Mouse (Mus musculus): ENCODE results near the gene Sebox.

The Sebox gene

DNA sequence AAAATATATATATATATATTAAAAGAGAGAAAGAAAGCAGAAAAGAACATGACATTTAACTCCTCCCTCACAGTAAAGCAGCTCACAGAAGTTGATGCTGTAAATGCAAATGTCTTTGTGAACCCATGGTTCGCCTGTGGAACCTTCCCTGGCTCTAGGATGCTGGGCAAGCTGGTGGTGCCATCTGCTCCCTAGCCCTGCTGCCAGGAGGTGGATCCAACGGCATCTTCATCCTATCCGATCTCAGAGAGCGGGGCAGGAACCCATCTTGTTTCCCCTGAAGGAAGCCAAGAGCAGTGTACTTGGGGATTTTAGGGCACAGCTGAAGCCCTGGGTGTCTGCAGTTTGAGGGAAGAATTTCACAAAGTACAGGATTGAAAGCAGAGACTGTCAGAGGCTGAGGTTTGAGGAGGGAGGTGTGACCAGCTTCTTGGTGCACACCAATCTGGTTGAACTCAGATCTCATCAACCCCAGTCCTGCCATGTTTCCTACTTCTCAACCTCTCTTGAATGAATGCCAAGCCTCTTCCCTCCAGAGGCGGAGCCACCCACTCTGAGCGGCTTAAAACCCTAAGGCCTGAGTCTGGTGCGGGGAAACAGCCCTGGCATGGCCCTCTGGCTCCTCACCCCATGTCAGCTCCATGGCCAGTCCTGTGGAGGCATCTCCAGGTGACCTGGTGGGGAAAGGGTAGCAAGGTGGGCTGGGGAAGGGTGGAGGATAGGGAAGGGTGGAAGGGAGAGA is at the start of gene Sebox:
Gene Sebox, plus strand, starts transcription at position 539 of the 742 bp plus-strand sequence.
- DNase-seq (ENCODE audit: inconsistent age in 2 of 2, low spot score in 1 of 2), result no peak

DNA sequence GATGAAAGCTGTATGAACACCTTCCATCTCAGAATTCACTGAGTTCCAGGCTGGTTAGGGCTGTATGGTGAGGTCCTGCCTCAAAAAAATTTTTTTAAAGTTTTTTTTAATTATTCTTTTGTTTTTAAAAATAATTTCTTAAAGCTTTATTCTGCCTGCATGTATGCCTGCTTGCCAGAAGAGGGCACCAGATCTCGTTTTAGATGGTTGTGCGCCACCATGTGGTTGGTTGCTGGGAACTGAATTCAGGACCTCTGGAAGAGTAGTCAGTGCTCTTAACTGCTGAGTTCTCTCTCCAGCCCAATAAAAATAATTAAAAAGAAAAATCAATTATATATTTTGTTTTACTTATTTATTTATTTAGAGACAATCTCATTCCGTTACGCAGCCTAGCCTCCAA is 49.6 kb upstream of the Sebox start:
- peak; percentile 62 to 87 for DNase-seq (ENCODE audit: inconsistent age in 2 of 2, low spot score in 1 of 2)

DNA sequence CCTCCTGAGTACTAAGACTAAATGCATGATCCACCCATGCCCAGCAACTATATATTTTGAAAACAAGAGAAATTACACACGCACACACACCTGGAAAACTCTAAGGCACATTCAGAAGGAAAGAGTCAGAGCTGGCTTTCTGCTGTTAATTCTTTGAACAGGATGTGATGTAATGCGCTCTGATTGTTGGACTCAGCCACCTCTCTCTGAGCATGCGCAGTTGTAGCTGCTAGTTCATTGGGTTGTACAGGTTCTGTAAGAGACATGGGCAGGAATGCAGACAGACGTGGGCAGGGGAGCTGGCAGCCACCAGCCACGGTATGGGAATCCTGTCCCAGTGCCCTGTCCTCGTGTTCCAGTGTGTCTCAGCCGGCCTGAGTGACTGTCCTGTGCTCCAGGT is 49.0 kb upstream of the Sebox start:
- DNase-seq (ENCODE audit: inconsistent age in 2 of 2, low spot score in 1 of 2), result no peak

DNA sequence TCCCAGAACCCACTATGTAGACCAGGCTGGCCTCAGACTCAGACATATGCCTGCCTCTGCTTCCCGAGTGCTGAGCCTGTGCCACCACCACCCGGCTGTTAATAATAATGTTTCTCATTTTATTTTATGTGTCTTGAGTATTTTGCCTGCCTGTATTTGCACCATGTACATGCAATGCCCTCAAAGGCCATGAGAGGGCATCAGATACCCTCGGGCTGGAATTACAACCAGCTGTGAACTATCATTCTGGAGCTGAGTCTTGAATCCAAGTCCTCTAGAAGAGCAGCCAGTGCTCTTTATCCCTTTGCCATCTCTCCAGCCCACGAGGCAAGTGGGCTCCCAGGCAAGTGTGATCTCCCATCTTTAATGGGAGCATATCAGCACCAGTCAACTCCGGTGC is 47.9 kb upstream of the Sebox start:
- DNase-seq (ENCODE audit: inconsistent age in 2 of 2, low spot score in 1 of 2), result peak; percentile 62 to 88

DNA sequence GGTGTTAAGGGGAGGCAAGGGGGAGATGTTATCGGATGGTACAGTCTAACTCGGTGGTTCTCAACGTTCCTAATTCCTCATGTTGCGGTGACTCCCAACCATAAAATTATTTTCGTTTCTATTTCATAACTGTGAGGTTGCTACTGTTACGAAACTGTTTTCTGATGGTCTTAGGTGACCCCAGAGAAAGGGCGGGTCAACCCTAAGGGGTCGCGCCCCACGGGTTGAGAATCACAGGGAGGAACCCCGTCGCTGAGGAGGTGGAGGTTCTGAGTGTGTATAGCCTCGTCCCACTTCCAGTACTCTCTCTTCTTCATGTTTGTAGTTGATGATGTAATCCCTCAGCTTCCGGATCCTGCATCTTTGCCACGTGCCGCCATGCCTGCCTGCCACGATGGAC is 44.5 kb upstream of the Sebox start:
- no peak for DNase-seq (ENCODE audit: inconsistent age in 2 of 2, low spot score in 1 of 2)

DNA sequence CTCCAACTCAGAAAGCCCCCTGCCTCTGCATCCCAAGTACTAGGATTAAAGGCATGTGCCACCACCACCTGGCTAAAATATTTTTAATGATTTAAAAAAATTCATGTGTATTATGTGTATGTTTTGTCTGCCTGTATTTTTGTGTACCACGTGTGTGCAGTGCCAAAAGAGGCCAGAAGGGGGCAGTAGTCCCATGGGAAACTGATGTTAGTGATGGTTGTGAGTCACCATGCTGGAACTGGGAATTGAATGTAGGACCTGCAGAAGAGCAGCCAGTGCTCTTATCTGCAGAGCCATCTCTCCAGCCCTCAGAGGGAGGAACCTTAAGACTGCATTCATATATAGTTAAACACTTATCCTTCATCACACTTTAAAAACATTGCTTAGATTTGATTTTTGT is 41.4 kb upstream of the Sebox start:
- no peak for DNase-seq (ENCODE audit: inconsistent age in 2 of 2, low spot score in 1 of 2)

DNA sequence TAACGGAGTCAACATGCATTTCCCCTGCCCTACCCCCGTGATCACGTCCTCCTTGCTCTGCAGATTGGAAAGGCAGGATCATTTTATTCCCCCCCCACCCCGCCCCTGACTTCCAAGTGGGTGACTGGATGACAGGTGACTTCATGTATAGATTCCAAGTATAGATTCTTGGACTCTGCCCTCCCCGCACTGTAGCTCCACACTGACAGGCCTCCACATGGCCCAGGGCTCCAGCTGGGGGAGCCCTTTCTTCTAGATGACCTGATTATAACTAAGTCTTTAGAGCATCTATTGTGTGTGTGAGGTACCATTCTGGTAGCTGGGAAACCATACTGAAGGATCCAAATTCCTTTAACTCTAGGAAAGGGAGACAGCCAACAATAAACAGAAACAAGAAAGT is 40.6 kb upstream of the Sebox start:
- DNase-seq (ENCODE audit: inconsistent age in 2 of 2, low spot score in 1 of 2), result no peak

DNA sequence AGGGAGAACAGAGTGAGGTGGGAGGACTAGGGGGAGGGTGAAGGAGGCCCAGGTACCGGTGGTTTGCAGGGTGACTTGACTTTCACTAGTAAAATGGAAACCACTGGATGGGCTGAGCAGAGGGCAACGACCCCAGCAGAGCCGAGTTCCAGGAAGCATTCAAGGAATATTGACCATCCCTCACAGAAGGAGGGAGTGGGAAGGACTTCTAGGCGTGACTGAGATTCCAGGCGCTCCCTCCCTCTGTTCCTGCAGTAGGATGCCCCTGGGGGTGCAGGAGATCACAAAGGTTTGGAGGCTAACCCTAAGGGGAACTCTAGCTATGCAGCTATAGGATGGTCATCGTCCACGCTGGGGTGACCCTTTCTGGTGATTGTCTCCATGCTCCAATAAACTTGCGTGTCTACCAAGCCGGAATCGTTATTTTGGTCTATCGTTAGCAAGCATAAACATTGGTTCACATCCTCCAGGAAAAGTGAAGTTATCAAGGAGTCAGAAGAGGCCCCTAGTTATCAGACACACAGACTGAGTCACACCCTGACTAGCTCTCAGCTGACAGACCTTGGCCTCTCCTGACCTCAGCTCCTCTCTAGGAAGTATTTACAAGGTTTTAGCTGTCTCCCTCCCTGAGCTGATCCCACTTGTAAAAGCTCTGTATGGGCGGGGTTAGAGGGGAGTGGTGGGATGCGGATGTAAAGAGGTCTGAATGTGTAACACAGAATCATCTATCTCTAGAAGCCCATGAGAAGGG is 39.8 kb upstream of the Sebox start:
- peak; percentile 60 to 81 for DNase-seq (ENCODE audit: inconsistent age in 2 of 2, low spot score in 1 of 2)

DNA sequence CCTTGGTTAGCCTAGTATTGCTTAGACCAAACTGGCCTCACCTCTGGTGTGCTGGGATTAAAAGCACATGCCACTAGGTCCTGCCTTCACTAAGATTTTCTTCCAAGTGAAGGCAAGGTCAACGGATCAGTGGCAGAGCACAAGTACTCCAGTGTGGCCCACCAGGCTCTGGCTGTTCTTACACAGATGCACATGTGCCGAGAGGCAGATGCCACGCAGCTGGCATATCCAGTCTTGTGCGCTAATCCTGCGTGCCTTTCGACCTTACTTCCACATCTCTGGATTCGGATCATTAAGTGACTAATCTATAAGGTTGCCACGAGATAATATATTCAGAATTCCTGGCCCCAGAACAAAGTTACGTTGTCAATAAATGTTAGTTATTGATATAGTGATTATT is 38.1 kb upstream of the Sebox start:
- DNase-seq (ENCODE audit: inconsistent age in 2 of 2, low spot score in 1 of 2), result no peak

DNA sequence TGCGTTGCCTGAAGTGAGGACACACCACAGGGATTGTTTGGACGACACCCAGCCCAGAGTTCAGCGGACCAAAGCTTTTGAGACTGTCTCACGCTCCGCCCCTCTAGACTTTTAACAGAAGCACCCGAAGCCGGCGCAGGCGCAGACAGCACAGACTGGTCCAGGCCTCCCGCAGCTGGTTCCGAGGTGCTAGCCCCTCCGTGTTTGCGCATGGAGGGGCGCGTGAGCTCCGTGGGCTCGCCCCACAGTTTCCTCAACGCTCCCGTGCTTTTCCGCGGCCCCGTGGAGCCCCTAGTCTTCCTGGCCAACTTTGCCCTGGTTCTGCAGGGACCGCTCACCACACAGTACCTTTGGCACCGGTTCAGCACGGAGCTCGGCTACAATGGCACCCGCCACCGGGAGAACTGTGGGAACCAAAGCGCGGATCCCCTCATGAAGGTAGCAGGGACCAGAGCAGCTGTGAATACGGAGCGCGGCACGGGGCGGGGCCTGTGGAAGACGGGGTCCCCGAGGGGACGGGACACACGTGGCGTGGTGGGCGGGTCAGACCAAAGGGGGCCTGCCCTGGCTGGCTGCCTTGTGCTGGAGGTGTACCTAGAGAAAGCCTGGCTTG is 37.6 kb upstream of the Sebox start, which contains the start of gene Slc46a1:
Gene Slc46a1, plus strand, starts transcription at position 130 of the 613 bp plus-strand sequence.
- DNase-seq (ENCODE audit: inconsistent age in 2 of 2, low spot score in 1 of 2), result peak; percentile 93 to 96

DNA sequence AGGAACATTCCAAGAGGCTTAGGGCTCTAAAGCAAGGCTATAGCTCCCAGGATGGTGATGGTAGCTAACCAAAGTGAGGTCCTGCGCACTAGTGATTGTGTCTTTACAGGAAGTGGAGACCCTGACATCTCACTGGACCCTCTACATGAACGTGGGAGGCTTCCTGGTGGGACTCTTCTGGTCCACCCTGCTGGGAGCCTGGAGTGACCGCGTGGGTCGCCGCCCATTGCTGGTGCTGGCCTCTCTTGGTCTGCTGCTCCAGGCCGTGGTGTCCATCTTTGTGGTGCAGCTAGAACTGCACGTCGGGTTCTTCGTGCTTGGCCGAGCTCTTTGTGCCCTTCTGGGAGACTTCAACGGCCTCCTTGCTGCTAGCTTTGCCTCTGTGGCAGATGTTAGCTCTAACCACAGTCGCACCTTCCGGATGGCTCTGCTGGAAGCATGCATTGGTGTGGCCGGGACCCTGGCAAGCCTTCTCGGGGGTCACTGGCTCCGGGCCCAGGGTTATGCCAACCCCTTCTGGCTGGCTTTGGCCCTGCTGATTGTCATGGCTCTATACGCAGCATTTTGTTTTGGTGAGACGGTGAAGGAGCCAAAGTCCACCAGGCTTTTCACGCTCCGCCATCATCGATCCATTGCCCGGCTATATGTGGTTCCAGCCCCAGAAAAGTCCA is 36.9 kb upstream of the Sebox start:
- DNase-seq (ENCODE audit: inconsistent age in 2 of 2, low spot score in 1 of 2), result no peak

DNA sequence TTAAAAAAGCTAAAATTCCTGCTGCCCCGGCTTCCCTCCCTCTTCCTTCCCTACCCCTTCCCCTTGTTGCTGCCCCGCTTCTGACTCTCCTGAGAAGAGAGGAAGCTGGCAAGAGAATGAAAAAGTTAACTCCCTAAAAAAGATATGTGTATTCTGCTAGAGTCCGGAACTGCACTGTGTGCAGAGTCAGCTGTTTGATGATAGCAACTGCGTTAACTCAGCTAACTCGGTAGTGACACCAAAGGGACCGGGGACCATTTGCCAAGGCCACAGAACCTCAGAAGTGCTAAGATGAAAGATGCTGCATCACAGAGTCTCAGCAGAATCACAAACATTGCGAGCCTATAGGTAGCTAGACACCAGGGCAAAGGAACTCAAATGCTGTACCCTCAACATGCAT is 35.7 kb upstream of the Sebox start:
- no peak for DNase-seq (ENCODE audit: inconsistent age in 2 of 2, low spot score in 1 of 2)

DNA sequence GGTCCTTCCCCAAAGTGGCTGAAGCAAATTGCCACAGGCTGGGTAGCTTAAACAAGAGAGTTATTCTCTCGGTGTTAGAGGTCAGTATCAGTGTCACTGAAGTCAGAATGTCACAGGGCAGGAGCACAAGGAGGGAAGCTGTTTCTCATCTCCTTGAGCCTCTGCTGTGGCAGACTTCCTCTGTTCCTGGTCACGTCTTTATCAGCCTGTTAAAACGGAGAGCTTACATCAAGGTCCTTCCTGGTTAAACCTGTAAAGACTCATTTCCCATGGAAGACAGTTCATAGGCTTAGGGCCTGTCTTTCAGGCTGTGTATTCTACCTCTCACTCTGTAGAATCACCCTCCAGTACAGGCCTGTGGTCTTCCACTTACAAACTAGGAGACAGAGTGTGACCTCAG is 35.3 kb upstream of the Sebox start:
- no peak for DNase-seq (ENCODE audit: inconsistent age in 2 of 2, low spot score in 1 of 2)

DNA sequence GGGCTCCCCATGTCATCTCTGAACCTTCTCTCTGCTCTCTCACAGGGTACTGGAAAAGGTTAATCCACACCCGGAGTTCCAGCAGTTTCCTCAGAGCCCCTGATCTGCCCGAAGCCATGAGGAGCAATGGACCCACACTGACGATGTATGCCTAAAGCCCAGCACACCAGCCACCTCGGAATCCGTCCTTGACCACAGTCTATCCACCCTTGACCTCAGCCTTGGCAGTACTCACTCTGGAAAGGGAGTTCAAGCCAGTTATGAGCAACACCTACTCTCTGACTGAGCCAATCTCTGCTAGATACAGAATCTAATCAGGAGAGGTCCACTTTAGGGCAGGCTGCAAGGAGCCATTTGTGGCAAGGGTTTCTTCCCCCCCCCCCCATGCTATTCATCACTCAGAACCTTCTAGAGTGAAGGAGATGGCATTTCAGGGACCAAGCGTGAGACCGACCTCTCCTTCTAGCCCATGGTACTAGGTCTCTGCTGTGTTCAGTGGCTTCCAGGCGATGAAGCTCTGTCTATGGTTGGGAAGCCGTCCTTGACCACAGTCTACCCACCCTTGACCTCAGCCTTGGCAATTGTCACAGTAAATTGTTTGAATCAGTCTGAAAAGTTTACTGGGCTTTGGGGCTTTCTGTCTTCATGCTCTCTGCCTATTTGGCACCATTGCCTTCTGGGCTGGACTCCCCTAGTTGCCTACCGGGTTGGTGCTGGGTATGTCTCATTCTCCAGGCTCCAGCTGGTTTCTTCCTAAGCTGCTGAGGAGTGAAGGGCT is 31.7 kb upstream of the Sebox start:
- DNase-seq (ENCODE audit: inconsistent age in 2 of 2, low spot score in 1 of 2), result peak; percentile 70 to 79

DNA sequence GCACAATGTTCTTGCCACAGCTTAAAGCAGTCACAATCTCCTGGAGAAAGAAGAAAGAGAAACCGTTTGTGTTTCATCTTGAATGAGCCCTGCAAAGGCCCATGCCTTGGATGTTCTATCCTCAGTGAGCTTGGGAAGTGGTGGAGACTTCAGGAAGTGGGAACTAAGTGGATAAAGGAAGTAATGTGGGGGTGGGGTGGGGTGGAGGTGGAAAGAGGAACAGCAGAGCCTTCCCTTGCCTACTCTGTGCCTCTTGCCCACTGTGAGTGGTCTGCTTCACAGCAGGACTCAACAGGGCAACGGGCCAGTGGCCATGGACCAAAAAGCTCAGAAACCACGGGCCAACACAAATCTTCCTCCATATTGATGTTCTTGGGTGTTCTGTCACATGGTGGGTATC is 28.0 kb upstream of the Sebox start:
- no peak for DNase-seq (ENCODE audit: inconsistent age in 2 of 2, low spot score in 1 of 2)

DNA sequence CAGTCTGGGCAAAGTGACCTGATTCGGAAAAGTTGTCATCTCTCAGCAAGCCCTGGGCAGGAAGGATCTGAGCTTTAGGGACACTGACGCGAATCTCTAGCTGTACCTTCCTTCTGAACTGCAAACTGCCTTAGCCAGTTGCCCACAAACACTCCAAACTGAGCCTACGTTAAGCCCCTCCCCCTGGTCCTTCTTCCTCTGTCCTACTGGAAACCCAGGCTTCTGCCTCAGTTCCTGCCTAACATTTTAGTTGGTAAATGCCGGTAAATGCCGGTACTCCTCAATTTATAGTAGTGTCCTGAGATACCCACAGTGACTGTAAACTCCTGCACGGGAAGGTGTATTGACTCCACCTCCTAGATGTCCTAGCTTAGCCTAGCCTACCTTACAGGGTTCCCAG is 19.6 kb upstream of the Sebox start:
- no peak for DNase-seq (ENCODE audit: inconsistent age in 2 of 2, low spot score in 1 of 2)

DNA sequence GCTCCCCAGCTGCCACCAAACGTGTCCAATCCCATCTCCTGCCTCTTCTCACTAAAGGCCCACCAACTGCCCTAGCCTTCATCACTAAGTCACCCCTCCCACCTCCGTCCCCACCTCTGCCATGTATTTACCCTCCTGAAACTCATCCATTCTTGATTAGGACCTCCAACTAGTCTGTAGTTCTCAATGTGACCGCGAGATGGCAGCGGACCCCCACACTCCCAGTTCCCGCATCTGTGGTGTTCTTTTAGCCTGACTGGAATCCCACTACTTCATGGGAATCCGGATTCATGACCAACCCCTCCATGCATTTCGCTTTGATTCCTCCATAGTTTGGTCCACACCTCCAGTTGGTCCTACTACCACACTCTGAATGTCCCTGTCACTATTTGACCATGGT is 15.1 kb upstream of the Sebox start:
- DNase-seq (ENCODE audit: inconsistent age in 2 of 2, low spot score in 1 of 2), result peak; percentile 71 to 92

DNA sequence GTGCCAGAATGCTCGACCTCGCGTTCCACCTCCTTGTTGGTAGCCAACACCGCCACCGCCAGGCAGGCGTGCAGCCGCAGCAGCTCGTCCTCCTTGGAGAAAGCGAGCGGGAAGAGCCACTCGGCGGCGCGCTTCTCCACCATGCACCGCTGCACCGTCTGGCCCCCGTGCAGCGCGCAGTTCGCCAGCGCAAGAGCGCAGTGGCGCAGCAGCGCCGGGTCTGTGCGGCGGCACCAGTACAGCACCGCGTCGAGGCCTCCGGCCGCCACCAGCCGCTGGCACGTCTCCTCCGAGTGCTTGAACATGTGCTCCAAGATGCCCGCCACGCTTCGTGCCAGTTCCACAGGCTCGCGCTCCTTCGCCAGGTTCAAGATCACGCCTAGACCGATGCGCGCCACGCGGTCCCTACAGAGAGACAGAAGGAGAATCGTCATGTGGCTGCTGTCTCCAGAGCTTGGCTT is 12.4 kb upstream of the Sebox start:
- DNase-seq (ENCODE audit: inconsistent age in 2 of 2, low spot score in 1 of 2), result peak; percentile 67 to 79

DNA sequence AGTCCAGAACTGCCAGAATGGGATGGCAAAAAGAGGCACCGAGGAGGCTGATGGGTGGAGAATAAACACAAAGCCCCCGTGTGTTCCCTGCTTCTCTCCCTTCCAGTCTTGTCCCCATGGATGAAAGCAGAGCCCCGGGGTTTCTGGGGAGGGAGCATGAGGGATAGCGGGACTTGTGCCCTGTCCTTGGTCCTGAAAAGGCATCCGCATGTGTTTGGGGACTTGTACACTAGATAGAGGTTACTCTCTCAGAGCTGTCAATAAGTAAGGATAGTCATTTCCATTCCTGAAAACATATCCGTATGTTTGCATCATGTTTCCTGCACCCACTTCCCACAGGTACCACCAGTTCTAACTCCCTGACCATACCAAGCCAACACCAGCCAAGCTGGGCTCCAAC is 7.3 kb upstream of the Sebox start:
- peak in 1 of 2 experiments; percentile 58 for DNase-seq (ENCODE audit: inconsistent age in 2 of 2, low spot score in 1 of 2)

DNA sequence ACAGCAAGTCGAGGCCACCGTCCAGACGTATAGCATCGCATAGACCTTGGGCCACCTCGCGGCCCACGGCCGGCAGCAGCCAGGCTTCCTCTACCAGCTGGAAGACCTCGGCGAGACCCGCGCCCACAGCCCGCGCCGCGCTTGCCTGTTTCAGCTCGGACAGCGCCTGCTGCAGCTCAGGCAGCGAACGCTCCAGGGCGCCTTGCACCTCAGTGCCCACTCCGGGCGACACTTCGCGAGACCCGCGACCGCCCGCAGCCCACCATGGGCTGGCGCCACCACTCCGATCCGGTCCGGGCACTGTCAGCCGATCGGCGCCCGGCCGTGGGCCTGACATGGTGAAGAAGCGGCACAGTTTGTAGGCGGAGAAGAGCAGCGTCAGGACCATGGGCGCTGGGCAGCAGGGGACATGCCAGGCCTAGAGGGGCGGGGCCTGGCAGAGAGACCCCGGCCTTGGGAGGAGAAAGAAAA is 6.1 kb upstream of the Sebox start:
- DNase-seq (ENCODE audit: inconsistent age in 2 of 2, low spot score in 1 of 2), result peak; percentile 43 to 71

All from adrenal gland, adult (tissue).